Mouse (Mus musculus) liver, embryonic 13.5 days (tissue): ENCODE results near the gene Gm38394. TPM values are rescaled to one million over a fixed set of nuclear protein-coding genes. Genes with fewer than 3 reads are reported as not detected.

ENCODE experiments used
- ATAC-seq: fragments of 200-750 bp; cut with Nextera tagmentation; 2 replicates; pipeline ENCODE4 v1.8.0; 2017; ENCODE audit warnings: low read depth, mild to moderate bottlenecking, moderate number of reproducible peaks, moderate library complexity
- DNase-seq: peaks from one replicate; pipeline ENCODE4 v3.0.0; 2022
- H3K27ac ChIP-seq: fragments of 300-500 bp; sonication (generic); 2 replicates; pipeline ENCODE4 v1.5.1; 2015; ENCODE audit warnings: moderate library complexity, mild to moderate bottlenecking, inconsistent platforms
- H3K27me3 ChIP-seq: fragments of 300-500 bp; sonication (generic); 2 replicates; pipeline ENCODE4 v1.6.1; 2015; ENCODE audit warnings: mild to moderate bottlenecking, inconsistent platforms
- H3K36me3 ChIP-seq: fragments of 300-500 bp; sonication (generic); 2 replicates; pipeline ENCODE4 v1.6.1; 2015; ENCODE audit warnings: mild to moderate bottlenecking, inconsistent platforms
- H3K4me1 ChIP-seq: fragments of 300-500 bp; sonication (generic); replicated peaks from 2 replicates; pipeline ENCODE4 v1.6.1; 2015; ENCODE audit warnings: inconsistent platforms
- H3K4me2 ChIP-seq: fragments of 300-500 bp; sonication (generic); 2 replicates; pipeline ENCODE4 v1.6.1; 2015; ENCODE audit warnings: inconsistent platforms, mild to moderate bottlenecking, moderate library complexity
- H3K4me3 ChIP-seq: fragments of 300-500 bp; sonication (generic); replicated peaks from 2 replicates; pipeline ENCODE4 v1.5.1; 2015; ENCODE audit warnings: mild to moderate bottlenecking, inconsistent platforms
- H3K9ac ChIP-seq: fragments of 300-500 bp; sonication (generic); 2 replicates; pipeline ENCODE4 v1.6.1; 2015; ENCODE audit warnings: mild to moderate bottlenecking, inconsistent platforms
- H3K9me3 ChIP-seq: fragments of 300-500 bp; sonication (generic); replicated peaks from 2 replicates; pipeline ENCODE4 v1.6.1; 2016; ENCODE audit warnings: inconsistent platforms
- WGBS: fragments of 180-500 bp; shearing (Covaris S2); methylation state at CpG from one replicate; pipeline ENCODE4 v1.1.7; 2015; ENCODE audit not compliant: insufficient replicate concordance; 5-methylcytosine and 5-hydroxymethylcytosine counted together
- polyA plus RNA-seq: library from polyadenylated mRNA; unstranded; fragments of >200 nt; fragmentation: Nextera tagmentation; extraction: Ambion mirVana; gene quantifications from 2 replicates; pipeline ENCODE4 v1.2.1, GENCODE M21; 2015

The Gm38394 gene
- polyA plus RNA-seq, 1 experiment from 2014 or later = 0.97 TPM

DNA sequence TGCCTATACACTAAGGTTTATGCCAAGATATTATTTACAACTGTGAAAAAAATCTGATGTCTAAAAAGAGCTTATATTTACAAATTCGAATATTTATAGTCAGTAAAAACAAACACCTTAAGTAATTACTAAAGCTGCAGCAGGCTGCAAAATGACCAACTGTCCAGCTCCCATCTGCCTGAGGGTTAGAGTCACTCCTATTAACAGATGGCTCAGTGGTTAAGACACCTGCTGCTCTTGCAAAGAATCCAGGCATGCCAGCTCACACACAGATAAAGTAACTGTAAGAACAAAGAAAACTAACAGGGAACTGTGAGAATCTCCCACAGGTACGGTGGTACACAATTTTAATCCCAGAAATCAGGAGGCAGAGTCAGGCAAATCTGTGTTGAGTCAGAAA, 36.1 kb downstream of the Gm38394 start:
- DNase-seq (no peak), ATAC-seq (no peak)
- WGBS = 69% methylated on average over 2 of the region's 2 CpGs
- Histone ChIP-seq H3K27me3 (no peaks in the 10 kb centered on the region), H3K4me1 (no peaks in the 10 kb centered on the region), H3K4me2 (no peak overlapping the region), H3K9ac (no peak overlapping the region), H3K36me3 (peaks cover 93% of the 10 kb centered on the region), H3K9me3 (no peaks in the 10 kb centered on the region), H3K27ac (no peak overlapping the region), H3K4me3 (no peak overlapping the region)

- Histone ChIP-seq H3K27ac (peak overlapping the region; percentile 48), H3K9ac (0 out of 2 replicates have a peak overlapping the region, but pooled peaks have one; percentile 7), H3K4me2 (no peak overlapping the region), H3K9me3 (no peaks in the 10 kb centered on the region), H3K4me3 (no peak overlapping the region), H3K27me3 (no peaks in the 10 kb centered on the region), H3K4me1 (peaks cover 22% of the 10 kb centered on the region), H3K36me3 (peaks cover 49% of the 10 kb centered on the region)
- DNase-seq = no peak
- peak; percentile 77 for ATAC-seq
- WGBS = 54% methylated on average over 8 of the region's 8 CpGs
Observed at GRCm38 (mm10) chr1:133618311-133618710, 42.8 kb downstream of the Gm38394 start.

GRCm38 (mm10) chr1:133617908-133618307, 43.2 kb downstream of the Gm38394 start:
- no peak overlapping the region for H3K4me3 ChIP-seq
- H3K9me3 ChIP-seq = no peaks in the 10 kb centered on the region
- H3K4me2 ChIP-seq = no peak overlapping the region
- peak; percentile 75 for ATAC-seq
- H3K27ac ChIP-seq = peak overlapping the region; percentile 48
- H3K27me3 ChIP-seq = no peaks in the 10 kb centered on the region
- 11% methylated on average over 2 of the region's 2 CpGs for WGBS
- H3K9ac ChIP-seq = no peak overlapping the region
- H3K4me1 ChIP-seq = peaks cover 22% of the 10 kb centered on the region
- no peak for DNase-seq
- H3K36me3 ChIP-seq = peaks cover 45% of the 10 kb centered on the region

DNA sequence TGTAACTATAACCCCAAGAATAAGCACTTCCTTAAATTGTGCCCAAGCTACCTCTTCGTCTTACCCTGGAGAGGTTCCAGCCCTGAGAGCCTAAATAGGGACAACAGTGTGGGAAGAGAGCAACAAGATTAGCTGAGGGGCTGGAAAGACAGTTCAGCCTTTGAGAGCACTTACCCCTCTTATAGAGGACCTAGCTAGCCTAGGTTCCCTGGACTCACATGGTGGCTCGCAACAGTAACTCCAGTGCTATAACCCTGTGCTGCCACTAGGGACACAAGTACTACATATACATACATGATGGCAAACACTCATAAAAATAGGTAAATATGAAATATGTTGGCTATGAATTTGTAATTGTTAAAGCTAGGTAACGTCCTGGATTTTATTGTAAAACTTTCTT, 47.3 kb downstream of the Gm38394 start:
- Histone ChIP-seq H3K4me3 (no peak overlapping the region), H3K36me3 (peaks cover 10% of the 10 kb centered on the region; the same call in 1 of the 2 replicates), H3K27ac (no peak overlapping the region), H3K9ac (no peak overlapping the region), H3K4me2 (no peak overlapping the region), H3K9me3 (no peaks in the 10 kb centered on the region), H3K27me3 (no peaks in the 10 kb centered on the region), H3K4me1 (peaks cover 27% of the 10 kb centered on the region)
- WGBS = 66% methylated on average over 3 of the region's 3 CpGs
- DNase-seq (no peak), ATAC-seq (no peak)

GRCm38 (mm10) chr1:133611436-133611835, 49.7 kb downstream of the Gm38394 start:
- Histone ChIP-seq H3K4me2 (no peak overlapping the region), H3K27me3 (no peaks in the 10 kb centered on the region), H3K27ac (no peak overlapping the region), H3K4me1 (peaks cover 30% of the 10 kb centered on the region), H3K9ac (no peak overlapping the region), H3K36me3 (peaks cover 23% of the 10 kb centered on the region), H3K9me3 (no peaks in the 10 kb centered on the region), H3K4me3 (no peak overlapping the region)
- 56% methylated on average over 1 of the region's 1 CpGs for WGBS
- no peak for ATAC-seq
- DNase-seq = no peak

GRCm38 (mm10) chr1:133610601-133611000, 50.5 kb downstream of the Gm38394 start:
- ATAC-seq (no peak), DNase-seq (no peak)
- 0 out of 2 replicates have a peak overlapping the region, but pooled peaks have one; percentile 13 for H3K9ac ChIP-seq
- peak overlapping the region; percentile 40 for H3K4me2 ChIP-seq
- H3K36me3 ChIP-seq = peaks cover 31% of the 10 kb centered on the region
- peak overlapping the region; percentile 31 for H3K4me3 ChIP-seq
- peaks cover 31% of the 10 kb centered on the region for H3K4me1 ChIP-seq
- no peak overlapping the region for H3K27ac ChIP-seq
- H3K9me3 ChIP-seq = no peaks in the 10 kb centered on the region
- WGBS = 53% methylated on average over 6 of the region's 6 CpGs
- H3K27me3 ChIP-seq = no peaks in the 10 kb centered on the region

GRCm38 (mm10) chr1:133609771-133610502, 51.2 kb downstream of the Gm38394 start, which contains the start of gene Snrpe:
Gene Snrpe, minus strand, starts transcription at chr1:133610291.
- H3K4me3 ChIP-seq = peak within 1 kb of the TSS; percentile 88
- WGBS = under 1% methylated on average over 73 of the region's 73 CpGs
- peak; percentile 92 for DNase-seq

DNA sequence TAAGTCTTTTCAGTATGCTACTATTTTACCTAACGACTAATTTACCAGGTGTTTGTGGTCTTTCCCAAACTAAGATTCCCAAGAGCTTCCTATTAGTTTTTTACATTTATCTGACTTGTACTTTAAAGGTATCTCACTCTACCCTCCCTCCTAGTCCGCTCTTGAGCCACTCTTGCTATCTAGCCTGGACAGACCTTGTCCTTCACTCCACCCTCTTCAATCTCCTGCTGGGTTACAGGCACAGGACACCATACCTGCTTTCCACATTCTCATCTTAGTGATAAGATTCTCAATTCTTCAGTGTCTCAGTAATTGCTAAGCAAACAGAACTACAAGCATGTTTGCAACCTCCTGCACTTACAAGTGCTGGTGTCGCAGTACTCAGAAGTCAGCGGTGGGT, 57.9 kb downstream of the Gm38394 start:
- H3K27me3 ChIP-seq = no peaks in the 10 kb centered on the region
- 78% methylated on average over 4 of the region's 4 CpGs for WGBS
- H3K27ac ChIP-seq = no peak overlapping the region
- H3K4me2 ChIP-seq = no peak overlapping the region
- no peak for DNase-seq
- H3K36me3 ChIP-seq = peaks cover 75% of the 10 kb centered on the region
- no peaks in the 10 kb centered on the region for H3K9me3 ChIP-seq
- peaks cover 37% of the 10 kb centered on the region for H3K4me1 ChIP-seq
- peak; percentile 80 for ATAC-seq
- no peak overlapping the region for H3K9ac ChIP-seq
- no peak overlapping the region for H3K4me3 ChIP-seq

More at GRCm38 (mm10) chr1:133609771-133610502, 51.2 kb downstream of the Gm38394 start, which contains the start of gene Snrpe:
- Histone ChIP-seq H3K27ac (peak within 1 kb of the TSS; percentile 83), H3K4me1 (peaks cover 38% of the 10 kb centered on the region), H3K27me3 (no peaks in the 10 kb centered on the region), H3K4me2 (peak within 1 kb of the TSS; percentile 79), H3K9me3 (no peaks in the 10 kb centered on the region), H3K36me3 (peaks cover 38% of the 10 kb centered on the region), H3K9ac (peak within 1 kb of the TSS; percentile 91)
- peak; percentile 97 for ATAC-seq

DNA sequence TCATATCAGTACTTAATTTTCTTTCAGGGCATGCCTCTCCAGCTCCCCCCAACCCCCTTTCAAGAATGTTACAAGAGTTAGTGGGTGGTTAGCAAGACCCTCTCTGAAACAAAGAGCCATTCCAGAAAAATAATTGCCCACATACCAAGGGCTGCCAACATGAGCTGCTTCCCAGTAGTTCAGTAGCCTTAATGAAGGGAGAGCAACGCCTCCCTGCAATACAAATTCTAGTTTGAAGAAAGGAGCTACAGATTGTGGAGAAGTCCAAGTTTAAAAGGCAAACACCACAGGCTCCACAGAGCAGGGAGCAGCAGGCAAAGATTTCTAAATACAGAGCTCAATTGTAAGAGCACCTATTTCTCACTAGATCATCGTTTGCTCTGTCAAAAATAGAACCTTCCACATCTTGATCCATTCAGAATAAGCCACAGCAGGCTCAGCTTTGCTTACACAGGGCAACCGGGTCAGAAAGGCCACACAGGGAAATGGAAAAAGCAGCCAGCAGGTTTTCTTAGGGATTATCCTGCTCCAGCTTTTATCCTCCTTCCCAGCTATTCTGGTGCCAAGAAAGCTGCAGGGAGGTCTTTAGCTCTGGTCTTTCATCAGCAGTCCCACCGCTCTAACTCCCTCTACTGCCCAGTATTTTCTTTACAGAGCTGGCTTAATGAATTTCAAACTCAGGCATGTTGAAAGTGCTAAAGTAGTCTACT, 64.7 kb downstream of the Gm38394 start:
- Histone ChIP-seq H3K36me3 (peaks cover 8% of the 10 kb centered on the region; the same call in 1 of the 2 replicates), H3K9ac (no peak overlapping the region), H3K4me2 (no peak overlapping the region), H3K4me1 (no peaks in the 10 kb centered on the region), H3K4me3 (no peak overlapping the region), H3K27me3 (no peaks in the 10 kb centered on the region), H3K9me3 (no peaks in the 10 kb centered on the region), H3K27ac (no peak overlapping the region)
- WGBS = 35% methylated on average over 4 of the region's 4 CpGs
- ATAC-seq = no peak
- no peak for DNase-seq

DNA sequence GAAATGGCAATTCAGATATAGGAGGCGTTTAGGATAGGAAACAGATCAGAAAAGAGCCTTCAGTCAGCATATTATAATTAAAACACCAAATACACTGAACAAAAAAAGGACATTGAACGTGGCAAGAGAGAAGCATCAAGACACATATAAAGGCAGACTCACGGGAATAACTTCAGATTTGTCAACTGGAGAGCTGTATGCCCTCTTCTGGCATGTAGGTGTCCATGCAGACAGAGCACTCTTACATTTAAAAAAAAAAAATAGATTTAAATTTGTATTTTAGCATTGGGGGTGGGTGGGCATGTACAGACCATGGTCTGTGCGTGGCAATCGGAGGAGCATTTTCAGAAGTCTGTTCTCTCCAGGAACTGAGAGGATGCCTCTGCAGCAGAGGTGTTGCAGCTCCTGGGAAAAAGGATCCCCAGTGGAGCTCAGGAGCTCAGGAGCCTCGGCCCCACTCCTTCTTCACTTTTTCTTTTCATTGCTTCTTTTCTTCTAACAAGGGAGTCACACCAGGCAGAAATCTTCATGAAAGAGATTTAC, 75.1 kb downstream of the Gm38394 start:
- no peaks in the 10 kb centered on the region for H3K27me3 ChIP-seq
- no peak overlapping the region for H3K27ac ChIP-seq
- 56% methylated on average over 6 of the region's 6 CpGs for WGBS
- H3K9me3 ChIP-seq = no peaks in the 10 kb centered on the region
- H3K4me2 ChIP-seq = no peak overlapping the region
- no peaks in the 10 kb centered on the region for H3K4me1 ChIP-seq
- H3K4me3 ChIP-seq = no peak overlapping the region
- no peak for ATAC-seq
- no peak overlapping the region for H3K9ac ChIP-seq
- H3K36me3 ChIP-seq = no peaks in the 10 kb centered on the region
- no peak for DNase-seq

- Histone ChIP-seq H3K4me3 (no peak overlapping the region), H3K27ac (no peak overlapping the region), H3K27me3 (no peaks in the 10 kb centered on the region), H3K9me3 (peaks cover 5% of the 10 kb centered on the region), H3K36me3 (no peaks in the 10 kb centered on the region), H3K9ac (no peak overlapping the region), H3K4me1 (no peaks in the 10 kb centered on the region), H3K4me2 (no peak overlapping the region)
- 16% methylated on average over 11 of the region's 11 CpGs for WGBS
- no peak for DNase-seq
- no peak for ATAC-seq
Observed at GRCm38 (mm10) chr1:133571293-133571692, 89.8 kb downstream of the Gm38394 start.
